Mouse (Mus musculus): ENCODE results near the gene Ip6k2.
A peak's percentile ranks its signal among the peaks of the same experiment; 100 is the strongest.

Ip6k2 gene

DNA sequence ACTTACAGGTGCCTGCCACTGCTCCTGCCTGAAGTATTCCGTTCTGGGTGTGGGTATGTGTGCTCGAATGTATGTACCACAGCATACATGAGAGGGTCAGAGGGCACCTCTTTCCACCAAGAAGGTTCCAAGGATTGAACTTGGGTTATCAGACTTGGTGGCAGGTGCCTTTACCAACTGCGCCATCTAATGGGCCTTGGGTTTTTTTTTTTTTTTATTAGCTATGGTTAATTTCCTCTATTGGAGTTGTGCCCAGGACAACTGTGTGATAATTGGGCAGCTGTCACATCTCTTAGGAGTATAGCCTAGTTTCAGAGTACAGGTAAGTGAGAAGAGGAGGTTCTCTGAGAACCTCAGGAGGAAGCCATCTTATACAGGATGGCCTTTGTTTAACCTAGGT, 16.0 kb downstream of the Ip6k2 start:
- peaks cover 39% of the 10 kb centered on the region for H3K4me1 ChIP-seq (replicated peaks; ENCODE audit: low read depth, low read length)
- H3K4me3 ChIP-seq (replicated peaks; ENCODE audit: low read length) = no peak overlapping the region
- TF ChIP-seq NANOG (IDR thresholded peaks at IDR 0.05; ENCODE audit: borderline replicate concordance, low read length) (no peak), CTCF (conservative IDR thresholded peaks at IDR 0.05; ENCODE audit: low read length) (no peak), POU5F1 (IDR thresholded peaks at IDR 0.05; ENCODE audit: borderline replicate concordance, low read length) (no peak)
- H3K36me3 ChIP-seq (ENCODE audit: insufficient read depth, low read length) = peaks cover 76% of the 10 kb centered on the region
- no peaks in the 10 kb centered on the region for H3K9me3 ChIP-seq (ENCODE audit: low read length)
- no peaks in the 10 kb centered on the region for H3K27me3 ChIP-seq (ENCODE audit: insufficient read depth, low read length)

DNA sequence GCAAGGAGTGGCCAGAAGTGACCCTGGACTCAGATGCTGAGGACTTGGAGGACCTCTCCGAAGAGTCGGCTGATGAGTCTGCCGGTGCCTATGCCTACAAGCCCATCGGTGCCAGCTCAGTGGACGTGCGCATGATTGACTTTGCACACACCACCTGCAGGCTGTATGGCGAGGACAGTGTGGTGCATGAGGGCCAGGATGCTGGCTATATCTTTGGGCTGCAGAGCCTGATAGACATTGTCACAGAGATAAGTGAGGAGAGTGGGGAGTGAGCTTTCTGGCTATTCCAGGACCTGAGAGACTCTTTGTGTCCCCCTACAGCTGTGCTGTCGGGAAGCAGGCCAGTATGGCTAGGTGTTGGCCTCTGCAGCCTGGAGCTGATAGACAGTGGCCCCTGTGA, 22.2 kb downstream of the Ip6k2 start:
- peaks cover 63% of the 10 kb centered on the region for H3K36me3 ChIP-seq (ENCODE audit: insufficient read depth, low read length)
- TF ChIP-seq CTCF (conservative IDR thresholded peaks at IDR 0.05; ENCODE audit: low read length) = no peak
- TF ChIP-seq NANOG (IDR thresholded peaks at IDR 0.05; ENCODE audit: borderline replicate concordance, low read length) = no peak
- TF ChIP-seq POU5F1 (IDR thresholded peaks at IDR 0.05; ENCODE audit: borderline replicate concordance, low read length) = no peak
- H3K27me3 ChIP-seq (ENCODE audit: insufficient read depth, low read length) = no peaks in the 10 kb centered on the region
- H3K9me3 ChIP-seq (ENCODE audit: low read length) = no peaks in the 10 kb centered on the region
- H3K4me1 ChIP-seq (replicated peaks; ENCODE audit: low read depth, low read length) = peaks cover 48% of the 10 kb centered on the region
- 0 out of 2 replicates have a peak overlapping the region, but pooled peaks have one; percentile 17 for H3K4me3 ChIP-seq (replicated peaks; ENCODE audit: low read length)

DNA sequence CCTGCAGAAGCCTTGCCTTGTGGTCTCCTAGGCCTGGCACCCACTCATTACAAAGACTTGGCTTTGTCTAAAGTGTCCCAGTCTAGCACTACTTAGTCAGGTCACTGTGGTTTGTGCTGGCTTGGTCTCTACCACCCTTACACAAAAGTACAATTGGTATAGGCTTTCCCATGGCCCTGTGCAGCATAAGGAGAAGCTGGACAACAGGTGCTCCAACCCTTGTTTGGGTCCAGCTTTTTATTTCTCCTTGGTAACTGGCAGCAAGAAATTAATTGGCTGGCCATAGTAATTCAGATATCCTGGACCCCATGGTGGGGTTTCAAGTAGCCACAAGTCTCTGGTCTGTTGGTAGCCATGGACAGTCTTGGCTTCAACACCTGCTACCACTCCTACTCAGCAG, 22.8 kb downstream of the Ip6k2 start:
- Histone ChIP-seq H3K4me1 (replicated peaks; ENCODE audit: low read depth, low read length) (peaks cover 48% of the 10 kb centered on the region), H3K27me3 (ENCODE audit: insufficient read depth, low read length) (no peaks in the 10 kb centered on the region), H3K9me3 (ENCODE audit: low read length) (no peaks in the 10 kb centered on the region), H3K36me3 (ENCODE audit: insufficient read depth, low read length) (peaks cover 64% of the 10 kb centered on the region), H3K4me3 (replicated peaks; ENCODE audit: low read length) (no peak overlapping the region)
- TF ChIP-seq POU5F1 (IDR thresholded peaks at IDR 0.05; ENCODE audit: borderline replicate concordance, low read length) (no peak), CTCF (conservative IDR thresholded peaks at IDR 0.05; ENCODE audit: low read length) (no peak), NANOG (IDR thresholded peaks at IDR 0.05; ENCODE audit: borderline replicate concordance, low read length) (no peak)

DNA sequence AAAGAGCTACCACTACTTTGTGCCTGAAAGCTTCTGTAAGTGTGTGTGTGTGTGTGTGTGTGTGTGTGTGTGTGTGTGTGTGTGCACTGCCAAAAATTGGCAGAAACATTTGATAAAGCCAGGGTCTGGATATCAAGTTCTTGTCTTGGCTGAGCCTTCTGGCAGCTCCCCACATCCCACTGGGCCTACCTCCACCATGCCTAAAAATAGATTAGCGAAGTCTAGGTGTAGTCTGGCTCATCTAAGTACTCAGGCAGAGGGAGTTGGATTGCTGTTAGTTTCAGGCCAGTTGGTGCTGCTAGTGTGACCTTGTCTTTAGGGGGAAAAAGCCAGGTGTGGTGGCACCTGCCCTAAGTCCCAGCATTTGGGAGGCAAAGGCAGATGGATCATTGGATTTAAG, 23.2 kb downstream of the Ip6k2 start:
- no peaks in the 10 kb centered on the region for H3K9me3 ChIP-seq (ENCODE audit: low read length)
- peaks cover 51% of the 10 kb centered on the region for H3K4me1 ChIP-seq (replicated peaks; ENCODE audit: low read depth, low read length)
- TF ChIP-seq POU5F1 (IDR thresholded peaks at IDR 0.05; ENCODE audit: borderline replicate concordance, low read length) (no peak), NANOG (IDR thresholded peaks at IDR 0.05; ENCODE audit: borderline replicate concordance, low read length) (no peak), CTCF (conservative IDR thresholded peaks at IDR 0.05; ENCODE audit: low read length) (no peak)
- no peaks in the 10 kb centered on the region for H3K27me3 ChIP-seq (ENCODE audit: insufficient read depth, low read length)
- no peak overlapping the region for H3K4me3 ChIP-seq (replicated peaks; ENCODE audit: low read length)
- peaks cover 64% of the 10 kb centered on the region for H3K36me3 ChIP-seq (ENCODE audit: insufficient read depth, low read length)

DNA sequence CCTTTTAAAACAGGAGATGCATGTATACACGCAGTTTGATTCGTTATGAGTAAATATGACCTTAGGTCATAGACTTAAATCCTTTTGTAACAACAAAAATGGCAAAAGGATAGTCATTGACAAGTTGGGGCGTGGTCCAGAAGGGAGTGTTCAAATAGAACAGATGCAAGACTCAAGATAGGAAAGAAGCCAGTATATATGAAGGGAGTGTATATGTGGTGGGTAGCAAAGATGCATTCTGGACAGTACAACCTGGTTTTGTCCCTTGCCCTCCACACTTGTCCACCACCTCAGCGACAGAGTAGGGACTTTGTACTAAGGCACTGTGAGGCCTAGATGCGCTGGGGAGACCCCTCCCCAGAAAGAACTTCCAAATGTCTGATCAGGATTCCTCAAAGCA, 24.1 kb downstream of the Ip6k2 start:
- no peaks in the 10 kb centered on the region for H3K9me3 ChIP-seq (ENCODE audit: low read length)
- peaks cover 64% of the 10 kb centered on the region for H3K36me3 ChIP-seq (ENCODE audit: insufficient read depth, low read length)
- no peaks in the 10 kb centered on the region for H3K27me3 ChIP-seq (ENCODE audit: insufficient read depth, low read length)
- H3K4me3 ChIP-seq (replicated peaks; ENCODE audit: low read length) = no peak overlapping the region
- peaks cover 59% of the 10 kb centered on the region for H3K4me1 ChIP-seq (replicated peaks; ENCODE audit: low read depth, low read length)
- TF ChIP-seq CTCF (conservative IDR thresholded peaks at IDR 0.05; ENCODE audit: low read length) = no peak
- TF ChIP-seq NANOG (IDR thresholded peaks at IDR 0.05; ENCODE audit: borderline replicate concordance, low read length) = no peak
- TF ChIP-seq POU5F1 (IDR thresholded peaks at IDR 0.05; ENCODE audit: borderline replicate concordance, low read length) = no peak

DNA sequence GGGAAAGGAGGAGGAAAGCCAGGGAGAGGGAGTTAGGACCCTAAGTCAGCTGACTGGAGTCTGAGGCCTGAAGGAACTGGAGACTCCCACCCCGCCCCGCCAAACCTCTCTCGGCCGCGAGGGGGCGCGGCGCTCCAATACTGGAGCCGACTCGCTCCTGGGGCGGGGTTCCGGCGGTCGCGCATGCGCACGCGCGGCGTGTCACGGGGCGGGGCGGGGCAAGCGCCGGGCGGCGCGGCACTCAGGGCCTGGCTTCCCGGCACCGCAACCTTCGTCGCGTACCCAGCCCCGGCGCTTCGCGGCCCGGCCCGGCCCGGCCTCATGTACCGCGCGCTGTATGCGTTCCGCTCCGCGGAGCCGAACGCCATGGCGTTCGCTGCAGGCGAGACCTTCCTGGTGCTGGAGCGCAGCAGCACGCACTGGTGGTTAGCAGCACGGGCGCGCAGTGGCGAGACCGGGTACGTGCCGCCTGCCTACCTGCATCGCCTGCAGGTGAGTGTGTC, 24.6 kb downstream of the Ip6k2 start, which contains the start of gene Nckipsd:
TSS of gene Nckipsd (plus strand) at position 206 of the 503 bp plus-strand sequence.
- no peak for TF ChIP-seq POU5F1 (IDR thresholded peaks at IDR 0.05; ENCODE audit: borderline replicate concordance, low read length)
- peak; percentile 33 for TF ChIP-seq CTCF (conservative IDR thresholded peaks at IDR 0.05; ENCODE audit: low read length)
- H3K4me3 ChIP-seq (replicated peaks; ENCODE audit: low read length) = peak within 1 kb of the TSS; percentile 90
- H3K27me3 ChIP-seq (ENCODE audit: insufficient read depth, low read length) = no peaks in the 10 kb centered on the region
- peaks cover 64% of the 10 kb centered on the region for H3K4me1 ChIP-seq (replicated peaks; ENCODE audit: low read depth, low read length)
- no peaks in the 10 kb centered on the region for H3K9me3 ChIP-seq (ENCODE audit: low read length)
- peaks cover 66% of the 10 kb centered on the region for H3K36me3 ChIP-seq (ENCODE audit: insufficient read depth, low read length)

DNA sequence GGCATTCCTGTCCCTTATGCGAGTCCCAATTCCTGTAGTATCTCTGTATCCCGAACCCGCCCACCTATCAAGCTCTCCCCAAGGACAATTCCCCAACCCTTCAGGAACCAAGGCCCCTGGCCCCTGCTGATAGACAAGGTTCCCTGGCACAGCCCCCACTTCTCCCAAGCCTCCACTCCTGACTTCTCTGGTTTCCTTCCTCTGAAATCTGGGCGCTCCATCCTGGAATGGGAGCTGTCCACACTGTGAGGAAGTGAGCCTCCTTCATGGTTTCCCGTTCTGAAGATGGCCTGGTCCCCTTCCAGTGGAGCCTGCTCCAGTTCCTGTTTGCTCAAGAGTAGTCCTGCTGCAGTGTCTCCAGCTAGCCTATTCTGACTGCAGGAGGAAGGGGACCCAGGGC, 25.6 kb downstream of the Ip6k2 start:
- H3K4me3 ChIP-seq (replicated peaks; ENCODE audit: low read length) = peak overlapping the region; percentile 90
- TF ChIP-seq POU5F1 (IDR thresholded peaks at IDR 0.05; ENCODE audit: borderline replicate concordance, low read length) (no peak), NANOG (IDR thresholded peaks at IDR 0.05; ENCODE audit: borderline replicate concordance, low read length) (no peak), CTCF (conservative IDR thresholded peaks at IDR 0.05; ENCODE audit: low read length) (no peak)

DNA sequence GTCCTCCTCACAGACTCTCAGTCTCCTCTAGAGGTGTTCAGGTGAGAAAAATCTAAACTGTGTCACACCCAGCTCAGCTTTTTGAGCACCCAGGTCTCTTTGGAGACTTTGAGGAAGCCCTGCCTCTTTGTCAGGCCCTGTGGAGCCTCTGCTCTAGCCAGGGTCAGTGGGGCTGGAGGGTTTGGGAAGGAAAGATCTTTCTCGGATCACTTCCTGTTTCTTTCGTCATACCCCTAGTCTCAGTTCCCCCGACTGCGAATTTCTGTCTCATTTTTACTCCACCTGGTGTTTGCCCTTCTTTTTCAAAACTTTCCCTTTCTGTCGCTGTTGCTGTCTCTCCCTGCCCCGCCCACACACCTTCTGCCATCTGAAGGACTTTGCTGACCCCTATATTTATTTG, 26.1 kb downstream of the Ip6k2 start:
- Histone ChIP-seq H3K4me1 (replicated peaks; ENCODE audit: low read depth, low read length) (peaks cover 66% of the 10 kb centered on the region), H3K36me3 (ENCODE audit: insufficient read depth, low read length) (peaks cover 67% of the 10 kb centered on the region), H3K27me3 (ENCODE audit: insufficient read depth, low read length) (no peaks in the 10 kb centered on the region), H3K4me3 (replicated peaks; ENCODE audit: low read length) (no peak overlapping the region), H3K9me3 (ENCODE audit: low read length) (no peaks in the 10 kb centered on the region)
- TF ChIP-seq CTCF (conservative IDR thresholded peaks at IDR 0.05; ENCODE audit: low read length) (no peak), NANOG (IDR thresholded peaks at IDR 0.05; ENCODE audit: borderline replicate concordance, low read length) (no peak), POU5F1 (IDR thresholded peaks at IDR 0.05; ENCODE audit: borderline replicate concordance, low read length) (no peak)

More for the DNA sequence above, 25.6 kb downstream of the Ip6k2 start:
- Histone ChIP-seq H3K4me1 (replicated peaks; ENCODE audit: low read depth, low read length) (peaks cover 68% of the 10 kb centered on the region), H3K9me3 (ENCODE audit: low read length) (no peaks in the 10 kb centered on the region), H3K36me3 (ENCODE audit: insufficient read depth, low read length) (peaks cover 67% of the 10 kb centered on the region), H3K27me3 (ENCODE audit: insufficient read depth, low read length) (no peaks in the 10 kb centered on the region)

DNA sequence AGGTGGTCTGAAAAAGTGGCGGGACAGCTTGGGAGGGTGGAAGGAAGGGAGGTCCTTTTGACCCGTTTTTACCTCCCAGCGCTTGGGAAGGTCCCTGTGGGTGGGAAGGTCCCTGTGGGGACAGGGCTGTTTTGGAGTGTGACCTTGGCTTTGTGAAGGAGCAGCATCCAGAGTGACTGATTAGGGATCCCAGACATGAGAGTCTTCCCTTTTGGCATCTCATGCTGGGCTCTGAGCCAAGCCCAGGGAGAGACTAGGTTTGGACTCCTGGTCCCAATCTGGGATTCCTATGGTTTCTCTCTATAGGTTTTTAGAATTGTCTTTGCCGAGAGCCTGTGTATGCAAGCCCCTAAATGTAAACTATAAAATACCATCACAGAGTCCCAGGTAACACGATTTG, 26.9 kb downstream of the Ip6k2 start:
- Histone ChIP-seq H3K4me1 (replicated peaks; ENCODE audit: low read depth, low read length) (peaks cover 66% of the 10 kb centered on the region), H3K27me3 (ENCODE audit: insufficient read depth, low read length) (no peaks in the 10 kb centered on the region), H3K4me3 (replicated peaks; ENCODE audit: low read length) (no peak overlapping the region), H3K36me3 (ENCODE audit: insufficient read depth, low read length) (peaks cover 68% of the 10 kb centered on the region), H3K9me3 (ENCODE audit: low read length) (no peaks in the 10 kb centered on the region)
- TF ChIP-seq NANOG (IDR thresholded peaks at IDR 0.05; ENCODE audit: borderline replicate concordance, low read length) = no peak
